Mouse (Mus musculus) midbrain, embryonic 11.5 days (tissue): ENCODE results near the gene Tada2a. TPM values are rescaled to one million over a fixed set of nuclear protein-coding genes. Genes with fewer than 3 reads are reported as not detected.
A peak's percentile ranks its signal among the peaks of the same experiment; 100 is the strongest.

ENCODE experiments used
- ATAC-seq: fragments of 200-750 bp; cut with Nextera tagmentation; 2 replicates; pipeline ENCODE4 v1.8.0; 2017; ENCODE audit warnings: moderate TSS enrichment, moderate library complexity; ENCODE audit not compliant: low FRiP score
- DNase-seq: peaks from one replicate; pipeline ENCODE4 v3.0.0; 2015; ENCODE audit warnings: low spot score; ENCODE audit errors: missing footprints
- H3K27ac ChIP-seq: fragments of 300-500 bp; sonication (generic); 2 replicates; pipeline ENCODE4 v1.5.1; 2014; ENCODE audit warnings: low read depth, low read length
- H3K27me3 ChIP-seq: fragments of 300-500 bp; sonication (generic); 2 replicates; pipeline ENCODE4 v1.6.1; 2014; ENCODE audit warnings: mild to moderate bottlenecking, low read length, moderate library complexity, mixed read lengths; ENCODE audit not compliant: control insufficient read depth, insufficient read depth
- H3K36me3 ChIP-seq: fragments of 300-500 bp; sonication (generic); 2 replicates; pipeline ENCODE4 v1.6.1; 2014; ENCODE audit warnings: mild to moderate bottlenecking, low read length, moderate library complexity, mixed read lengths; ENCODE audit not compliant: control insufficient read depth, insufficient read depth
- H3K4me1 ChIP-seq: fragments of 300-500 bp; sonication (generic); 2 replicates; pipeline ENCODE4 v1.6.1; 2014; ENCODE audit warnings: low read length; ENCODE audit not compliant: control insufficient read depth, insufficient read depth
- H3K4me2 ChIP-seq: fragments of 300-500 bp; sonication (generic); 2 replicates; pipeline ENCODE4 v1.6.1; 2014; ENCODE audit warnings: mild to moderate bottlenecking, moderate library complexity
- H3K4me3 ChIP-seq: fragments of 300-500 bp; sonication (generic); 2 replicates; pipeline ENCODE4 v1.5.1; 2014; ENCODE audit warnings: low read depth, low read length
- H3K9ac ChIP-seq: fragments of 300-500 bp; sonication (generic); 2 replicates; pipeline ENCODE4 v1.6.1; 2014; ENCODE audit warnings: low read length
- H3K9me3 ChIP-seq: fragments of 300-500 bp; sonication (generic); 2 replicates; pipeline ENCODE4 v1.6.1; 2016; ENCODE audit warnings: low read length; ENCODE audit not compliant: control insufficient read depth
- WGBS: fragments of 180-500 bp; shearing (Covaris S2); extraction: QIAGEN DNeasy Blood & Tissue Kit; methylation state at CpG from one replicate; pipeline ENCODE4 v1.1.7; 2014; 5-methylcytosine and 5-hydroxymethylcytosine counted together
- polyA plus RNA-seq: library from polyadenylated mRNA; unstranded; fragments of >200 nt; fragmentation: Nextera tagmentation; extraction: Ambion mirVana; gene quantifications from 2 replicates; pipeline ENCODE4 v1.2.1, GENCODE M21; 2014

Gene Tada2a
- polyA plus RNA-seq: 33.7 and 33.9 TPM in 2 replicates

DNA sequence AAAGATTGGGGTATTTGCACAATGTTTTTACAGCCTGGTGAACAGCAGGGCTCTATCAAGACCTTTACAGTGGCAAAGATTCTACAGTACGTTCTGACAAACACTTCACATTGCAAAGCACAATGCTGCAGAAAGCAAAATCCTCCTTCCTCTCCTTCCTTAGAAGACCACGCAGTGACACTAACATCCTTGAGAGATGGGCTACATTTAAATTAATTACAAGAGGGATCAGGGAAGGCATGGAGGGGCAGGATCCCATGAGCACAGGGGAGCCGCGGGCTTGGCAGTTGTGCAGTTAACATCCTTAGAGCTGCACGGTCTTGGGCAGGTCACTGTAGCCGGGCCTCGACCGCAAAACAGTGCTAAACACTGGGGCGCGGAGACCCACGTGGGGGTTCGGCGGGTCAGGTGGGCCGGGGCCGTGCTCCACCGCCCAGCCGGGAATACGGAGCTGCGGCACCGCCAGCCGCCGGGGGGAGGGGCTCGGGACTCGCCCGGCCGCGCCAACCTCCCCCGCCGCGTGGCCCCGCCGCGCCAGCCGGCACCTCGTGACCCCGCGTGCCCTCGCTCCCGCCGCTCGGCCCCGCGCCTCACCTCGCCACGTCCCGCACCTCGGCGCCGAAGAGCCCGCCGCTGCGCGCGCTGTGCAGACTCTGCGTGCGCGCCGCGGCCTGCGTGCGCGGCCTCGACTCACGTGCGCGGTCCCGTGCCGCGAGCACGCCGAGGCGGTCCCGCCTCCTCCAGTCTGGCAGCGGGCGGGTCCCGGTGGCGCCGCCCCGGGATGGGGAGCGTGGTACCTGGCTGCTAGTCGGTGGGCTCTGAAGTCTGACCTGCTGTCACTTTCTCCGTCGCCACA is at the start of gene Tada2a, which contains the start of gene Acaca:
TSS of gene Tada2a (minus strand) at position 658 of the 856 bp plus-strand sequence.
TSS of gene Acaca (plus strand) at position 730 of the 856 bp plus-strand sequence.
- Histone ChIP-seq H3K4me2 (peak within 1 kb of the TSS; percentile 87), H3K27ac (no peak within 1 kb of the TSS), H3K27me3 (no peaks in the 10 kb centered on the region), H3K4me1 (peaks cover 9% of the 10 kb centered on the region; the same call in 1 of the 2 replicates), H3K36me3 (peaks cover 2% of the 10 kb centered on the region; the same call in 1 of the 2 replicates), H3K9me3 (no peaks in the 10 kb centered on the region), H3K4me3 (peak within 1 kb of the TSS; percentile 80), H3K9ac (peak within 1 kb of the TSS; percentile 86)
- DNase-seq (peak; percentile 100), ATAC-seq (peak; percentile 94)
- WGBS: under 1% methylated on average over 62 of the region's 83 CpGs

DNA sequence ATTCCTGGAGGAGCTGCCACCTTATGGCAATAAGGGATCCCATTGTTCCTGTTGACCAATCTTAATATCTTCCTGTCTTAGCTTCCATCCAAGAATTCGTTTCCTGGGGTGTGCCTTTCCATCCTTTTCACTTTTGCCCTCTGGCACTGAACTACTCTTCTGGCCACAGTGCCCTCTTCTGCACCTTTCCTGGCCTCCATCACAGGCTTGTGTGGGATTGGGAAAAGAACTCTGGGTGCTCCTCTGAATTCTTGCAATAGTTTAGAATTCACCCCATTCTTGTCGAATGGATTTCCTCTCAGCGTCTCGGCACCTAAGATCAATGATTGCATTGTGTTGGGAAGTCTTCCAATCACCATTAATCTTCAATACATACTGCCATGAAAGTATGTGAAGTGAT is 49.2 kb upstream of the Tada2a start:
- WGBS: 45% methylated on average over 4 of the region's 4 CpGs
- DNase-seq (no peak), ATAC-seq (no peak)
- peak overlapping the region; percentile 73; the same call in 1 of the 2 replicates for H3K4me3 ChIP-seq
- H3K27ac ChIP-seq: no peak overlapping the region
- H3K36me3 ChIP-seq: no peaks in the 10 kb centered on the region
- H3K4me2 ChIP-seq: peak overlapping the region; percentile 88
- no peaks in the 10 kb centered on the region for H3K9me3 ChIP-seq
- peaks cover 14% of the 10 kb centered on the region for H3K4me1 ChIP-seq
- H3K27me3 ChIP-seq: no peaks in the 10 kb centered on the region; the same call in 1 of the 2 replicates
- no peak overlapping the region for H3K9ac ChIP-seq

DNA sequence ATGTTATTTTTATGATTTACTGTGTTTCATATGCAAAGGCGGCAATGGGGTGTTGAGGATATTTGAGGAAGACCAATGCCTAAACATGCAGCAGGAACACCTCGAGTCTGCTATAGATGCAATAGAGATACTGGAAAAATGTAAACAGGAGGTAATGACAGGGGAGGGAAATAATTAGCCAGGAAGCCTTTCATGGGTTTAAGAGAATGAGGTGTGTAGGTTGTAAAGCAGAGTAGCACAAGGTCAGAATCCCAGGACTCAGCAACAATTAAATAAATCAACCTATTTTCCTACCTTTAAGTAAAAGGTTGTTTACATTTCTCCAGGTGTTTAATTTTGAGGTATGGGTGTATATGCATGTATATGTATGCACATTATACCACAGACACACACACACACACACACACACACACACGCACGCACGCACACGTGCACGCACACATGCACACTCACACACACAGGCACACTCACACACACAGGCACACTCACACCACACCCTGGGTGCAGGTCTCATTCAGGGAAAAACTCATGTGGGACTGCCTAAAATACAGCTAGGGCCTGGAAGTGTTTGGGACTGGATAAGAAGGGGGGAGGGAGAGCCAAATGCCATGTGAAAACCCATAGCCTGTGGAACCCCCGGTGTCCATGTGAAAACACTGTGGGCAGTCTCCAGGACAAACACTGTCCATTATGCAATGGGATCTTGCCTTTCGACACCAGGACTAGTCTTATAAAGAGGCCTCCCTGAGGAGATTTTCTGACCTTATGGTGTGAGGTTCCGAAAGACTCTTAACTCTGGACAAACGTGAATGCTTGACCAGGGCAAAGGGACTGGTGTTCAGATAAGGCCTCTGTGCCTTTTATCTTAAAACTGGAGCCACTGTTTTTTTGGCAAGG is 43.4 kb upstream of the Tada2a start:
- DNase-seq: no peak
- no peak overlapping the region for H3K9ac ChIP-seq
- no peaks in the 10 kb centered on the region; the same call in 1 of the 2 replicates for H3K27me3 ChIP-seq
- 66% methylated on average over 11 of the region's 11 CpGs for WGBS
- H3K27ac ChIP-seq: no peak overlapping the region
- H3K36me3 ChIP-seq: no peaks in the 10 kb centered on the region
- H3K4me1 ChIP-seq: no peaks in the 10 kb centered on the region
- no peak overlapping the region for H3K4me3 ChIP-seq
- ATAC-seq: no peak
- no peak overlapping the region for H3K4me2 ChIP-seq
- no peaks in the 10 kb centered on the region for H3K9me3 ChIP-seq

GRCm38 (mm10) chr11:84168701-84169288 is 39.4 kb upstream of the Tada2a start:
- H3K9ac ChIP-seq: no peak overlapping the region
- H3K4me2 ChIP-seq: no peak overlapping the region
- H3K27ac ChIP-seq: no peak overlapping the region
- no peak overlapping the region for H3K4me3 ChIP-seq
- no peaks in the 10 kb centered on the region for H3K27me3 ChIP-seq
- WGBS: 24% methylated on average over 7 of the region's 7 CpGs
- ATAC-seq (no peak), DNase-seq (peak; percentile 84)
- no peaks in the 10 kb centered on the region for H3K36me3 ChIP-seq
- no peaks in the 10 kb centered on the region for H3K9me3 ChIP-seq
- no peaks in the 10 kb centered on the region for H3K4me1 ChIP-seq

- Histone ChIP-seq H3K9ac (no peak within 1 kb of the TSS), H3K4me3 (no peak within 1 kb of the TSS), H3K4me1 (no peaks in the 10 kb centered on the region), H3K4me2 (no peak within 1 kb of the TSS), H3K36me3 (no peaks in the 10 kb centered on the region), H3K27me3 (no peaks in the 10 kb centered on the region), H3K27ac (no peak within 1 kb of the TSS), H3K9me3 (no peaks in the 10 kb centered on the region)
- 87% methylated on average over 5 of the region's 5 CpGs for WGBS
- DNase-seq (no peak), ATAC-seq (no peak)
These were observed 37.7 kb upstream of the Tada2a start, which contains the start of gene Gm11437 for GRCm38 (mm10) chr11:84167046-84167526. TSS of gene Gm11437 (minus strand) at chr11:84167476.

DNA sequence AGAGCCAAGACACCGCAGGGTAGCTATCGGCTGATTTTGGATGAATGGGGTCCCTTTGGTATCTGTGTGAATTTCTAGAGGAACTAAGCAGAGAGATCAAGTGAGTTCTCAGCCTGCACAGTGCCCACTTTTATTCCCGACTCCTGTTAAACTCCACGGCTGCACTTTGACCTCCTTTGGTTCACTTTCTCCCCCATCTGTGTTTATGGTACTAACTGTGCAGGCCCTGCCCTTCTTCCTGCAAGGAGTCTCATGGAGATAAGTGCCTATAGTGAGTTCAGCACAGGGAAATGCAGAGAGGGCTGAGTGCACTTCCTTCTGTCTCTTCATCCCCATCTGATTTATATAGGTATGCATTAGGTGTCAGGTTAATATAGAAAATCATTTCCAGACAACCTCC is 35.2 kb upstream of the Tada2a start:
- DNase-seq (no peak), ATAC-seq (no peak)
- Histone ChIP-seq H3K9me3 (no peaks in the 10 kb centered on the region), H3K4me3 (no peak overlapping the region), H3K27me3 (no peaks in the 10 kb centered on the region), H3K27ac (no peak overlapping the region), H3K4me1 (no peaks in the 10 kb centered on the region), H3K9ac (no peak overlapping the region), H3K4me2 (no peak overlapping the region), H3K36me3 (no peaks in the 10 kb centered on the region)
- 74% methylated on average over 4 of the region's 4 CpGs for WGBS

DNA sequence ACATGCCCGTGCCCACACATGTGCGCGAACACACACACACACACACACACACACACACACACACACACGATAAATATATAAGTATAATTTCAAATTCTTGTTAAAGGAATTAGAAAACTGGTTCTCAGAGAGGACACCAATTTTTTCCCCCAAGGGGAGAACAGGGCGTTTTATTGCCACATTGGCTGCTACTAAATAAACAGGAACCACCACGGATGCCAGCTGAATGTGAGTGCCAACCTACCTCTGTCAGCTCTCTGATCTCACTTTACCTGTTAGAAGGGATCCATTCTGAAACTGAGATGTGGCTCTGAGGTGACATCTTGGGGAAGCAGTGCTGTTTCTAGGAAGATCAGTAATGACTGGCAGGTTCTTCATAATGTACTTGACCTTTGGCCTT is 34.7 kb upstream of the Tada2a start:
- no peak overlapping the region for H3K4me3 ChIP-seq
- no peaks in the 10 kb centered on the region for H3K27me3 ChIP-seq
- no peak overlapping the region for H3K27ac ChIP-seq
- no peaks in the 10 kb centered on the region for H3K36me3 ChIP-seq
- no peak for DNase-seq
- H3K9me3 ChIP-seq: no peaks in the 10 kb centered on the region
- no peak overlapping the region for H3K9ac ChIP-seq
- H3K4me2 ChIP-seq: no peak overlapping the region
- 91% methylated on average over 6 of the region's 6 CpGs for WGBS
- ATAC-seq: no peak
- no peaks in the 10 kb centered on the region for H3K4me1 ChIP-seq

DNA sequence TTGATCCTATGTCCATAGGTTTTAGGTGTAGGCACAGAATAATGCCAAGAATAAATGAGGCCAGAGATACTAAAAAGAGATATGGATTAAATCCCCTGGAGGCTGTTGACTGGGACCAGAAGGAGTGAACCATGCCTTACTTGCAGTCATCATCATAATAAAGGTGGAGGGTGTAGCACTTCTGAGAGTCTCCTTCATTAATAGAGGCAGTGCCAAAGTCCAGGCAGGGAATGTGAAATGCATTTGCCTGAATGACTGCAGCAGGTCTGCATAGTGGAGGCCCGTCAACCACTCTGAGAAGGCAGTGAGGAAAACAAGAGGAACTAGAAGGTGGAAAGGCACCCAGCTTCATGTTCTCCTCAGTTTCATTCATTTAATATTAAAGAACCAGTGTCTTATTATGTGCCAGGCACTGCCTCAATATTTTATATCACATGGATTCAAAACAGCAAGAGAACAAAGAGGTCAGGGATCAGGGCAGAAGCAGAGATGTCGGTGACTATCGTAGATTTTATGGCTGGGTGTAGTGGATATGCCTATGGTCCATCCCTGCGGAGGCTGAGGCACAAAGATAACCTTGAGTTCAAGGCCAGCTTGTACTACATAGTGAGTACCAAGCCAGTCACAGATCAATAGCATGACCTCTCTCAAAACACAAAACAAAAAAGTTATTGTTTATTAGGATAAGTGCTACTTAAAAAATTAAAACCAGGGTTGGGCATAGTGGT is 27.3 kb upstream of the Tada2a start:
- Histone ChIP-seq H3K9ac (no peak overlapping the region), H3K27me3 (no peaks in the 10 kb centered on the region), H3K9me3 (no peaks in the 10 kb centered on the region), H3K27ac (no peak overlapping the region), H3K4me2 (no peak overlapping the region), H3K4me1 (no peaks in the 10 kb centered on the region), H3K4me3 (no peak overlapping the region), H3K36me3 (no peaks in the 10 kb centered on the region)
- 92% methylated on average over 4 of the region's 4 CpGs for WGBS
- DNase-seq (no peak), ATAC-seq (no peak)
